9 mouse cellular contexts compared by ENCODE assay signal in genomic region chr2:49349813-49350212, GRCm38 (mm10).
DNase-seq lines count a peak whose midpoint lies in the region; ATAC-seq and TF ChIP-seq lines count a peak whose summit lies in the region.
"Had no signal": no experiment of that assay in that cellular context is flagged by ENCODE, and none has a peak within 500 bp of the region (broad histone marks: within the 10 kb centered on the region; RNA-seq: fewer than 3 reads in every experiment).

No protein-coding gene starts in this region.

- DNase-seq in left cerebral cortex, postnatal 4 days = peak; percentile 55
- no peak for DNase-seq in left cerebral cortex, postnatal 36 days (ENCODE audit: low spot score in 2 of 2)
- peak; percentile 49 for DNase-seq in brain, adult 2 months (ENCODE audit: low read depth, low spot score)
- DNase-seq in heart, postnatal 0 days (ENCODE audit: low spot score) = peak; percentile 93
- DNase-seq in kidney, postnatal 36 days = peak; percentile 96 to 97

- no peaks in the 10 kb centered on the region for H3K36me3 ChIP-seq in heart, postnatal 0 days (replicated peaks; ENCODE audit: control insufficient read depth, insufficient read depth, low read length)

- H3K4me1 ChIP-seq in heart, postnatal 0 days (ENCODE audit: control insufficient read depth, insufficient read depth) = peaks cover 14% of the 10 kb centered on the region; the same call in 1 of the 2 replicates

- H3K9ac ChIP-seq in heart, postnatal 0 days (replicated peaks; ENCODE audit: low read depth, low read length) = no peak overlapping the region

- peak; percentile 93 for TF ChIP-seq EP300 in heart, postnatal 0 days (IDR thresholded peaks at IDR 0.05; ENCODE audit: low read depth)

- H3K4me3 ChIP-seq in heart, postnatal 0 days (ENCODE audit: low read depth, low read length) = no peak overlapping the region
- H3K4me3 ChIP-seq: layer of hippocampus, adult 2 months had no signal

- ATAC-seq in heart, postnatal 0 days (ENCODE audit: insufficient read depth, low read depth) = peak; percentile 98
- ATAC-seq in megakaryocyte, adult 5-6 weeks (ENCODE audit: poor library complexity, severe bottlenecking) = peak; percentile 93
- no peak for ATAC-seq in activated CD4-positive, CD25-positive, alpha-beta regulatory T cell, adult 4 months
- ATAC-seq in erythroid progenitor cell, adult 5-6 weeks (replicated peaks; ENCODE audit: low FRiP score, poor library complexity, severe bottlenecking) = no peak

- H3K9me3 ChIP-seq in heart, postnatal 0 days (replicated peaks; ENCODE audit: control insufficient read depth, low read length) = no peaks in the 10 kb centered on the region

- WGBS in heart, postnatal 0 days = 15% methylated on average over 5 of the region's 5 CpGs

- intact Hi-C loops in left cerebral cortex, postnatal 4 days (cut with DNase I) = loop anchor here (10.0 kb wide), 1 partner anchor 375 kb away; no protein-coding TSS in a partner anchor
- intact Hi-C loops in left cerebral cortex, postnatal 36 days (cut with DNase I) = no loop called here

- H3K27me3 ChIP-seq in heart, postnatal 0 days (ENCODE audit: control insufficient read depth, insufficient read depth, low read length) = no peaks in the 10 kb centered on the region

- H3K4me2 ChIP-seq in heart, postnatal 0 days (ENCODE audit: low read depth, low read length) = no peak overlapping the region

- peak overlapping the region; percentile 87 for H3K27ac ChIP-seq in heart, postnatal 0 days (ENCODE audit: low read depth)
- H3K27ac ChIP-seq: layer of hippocampus, adult 2 months had no signal

- no peak for TF ChIP-seq CTCF in heart, postnatal 0 days (IDR thresholded peaks at IDR 0.05; ENCODE audit: low read depth)

Comparison
In these comparisons a context has a peak if more than half of its experiments do, and no peak if none do; other contexts are left out.
1. DNase-seq: peak in left cerebral cortex, postnatal 4 days (single experiment), brain, adult 2 months (single experiment), heart, postnatal 0 days (single experiment) and kidney, postnatal 36 days (2 of 2); none in left cerebral cortex, postnatal 36 days (0 of 2).
2. ATAC-seq: peak in heart, postnatal 0 days (single experiment) and megakaryocyte, adult 5-6 weeks (single experiment); none in activated CD4-positive, CD25-positive, alpha-beta regulatory T cell, adult 4 months (single experiment) and erythroid progenitor cell, adult 5-6 weeks (single experiment).